Mouse (Mus musculus): Measurements from ENCODE around the gene Htr5a.

The Htr5a gene

GRCm38 (mm10) chr5:27841701-27842295 lies at the start of gene Htr5a:
Htr5a (plus strand) TSS chr5:27842149.
- in situ Hi-C loops (cut with MboI) = no loop called here

- in situ Hi-C loops (cut with MboI) = loop anchor here (10.0 to 25.0 kb wide), 2 partner anchors 273 to 1770 kb away; partner anchors contain the start of gene Ube3c
Measured at GRCm38 (mm10) chr5:27792173-27792470, 49.8 kb upstream of the Htr5a start.

- in situ Hi-C loops (cut with MboI) = loop anchor here (10.0 to 25.0 kb wide), 2 partner anchors 272 to 1770 kb away; partner anchors contain the start of gene Ube3c
Measured at GRCm38 (mm10) chr5:27792531-27793205, 49.3 kb upstream of the Htr5a start.

GRCm38 (mm10) chr5:27793923-27794322 lies 48.0 kb upstream of the Htr5a start:
- in situ Hi-C loops (cut with MboI) = loop anchor here (10.0 to 25.0 kb wide), 2 partner anchors 271 to 1768 kb away; partner anchors contain the start of gene Ube3c

GRCm38 (mm10) chr5:27814282-27814681 lies 27.7 kb upstream of the Htr5a start:
- in situ Hi-C loops (cut with MboI) = no loop called here

- in situ Hi-C loops (cut with MboI) = no loop called here
Measured at GRCm38 (mm10) chr5:27818840-27819672, 22.9 kb upstream of the Htr5a start.

- in situ Hi-C loops (cut with MboI) = no loop called here
Measured at GRCm38 (mm10) chr5:27821161-27821560, 20.8 kb upstream of the Htr5a start.

GRCm38 (mm10) chr5:27827971-27828370 lies 14.0 kb upstream of the Htr5a start:
- in situ Hi-C loops (cut with MboI) = no loop called here

GRCm38 (mm10) chr5:27835096-27835495 lies 6.9 kb upstream of the Htr5a start:
- in situ Hi-C loops (cut with MboI) = no loop called here

GRCm38 (mm10) chr5:27838061-27838460 lies 3.9 kb upstream of the Htr5a start:
- in situ Hi-C loops (cut with MboI) = no loop called here

- in situ Hi-C loops (cut with MboI) = no loop called here
Measured at GRCm38 (mm10) chr5:27842671-27843320, 847 bp downstream of the Htr5a start.

- in situ Hi-C loops (cut with MboI) = no loop called here
Measured at GRCm38 (mm10) chr5:27846979-27847378, 5.0 kb downstream of the Htr5a start.

GRCm38 (mm10) chr5:27854290-27854689 lies 12.3 kb downstream of the Htr5a start:
- in situ Hi-C loops (cut with MboI) = no loop called here

- in situ Hi-C loops (cut with MboI) = no loop called here
Measured at GRCm38 (mm10) chr5:27855726-27856125, 13.8 kb downstream of the Htr5a start.

- in situ Hi-C loops (cut with MboI) = no loop called here
Measured at GRCm38 (mm10) chr5:27873240-27874082, 31.5 kb downstream of the Htr5a start.

- in situ Hi-C loops (cut with MboI) = no loop called here
Measured at GRCm38 (mm10) chr5:27874211-27874610, 32.3 kb downstream of the Htr5a start.

- in situ Hi-C loops (cut with MboI) = no loop called here
Measured at GRCm38 (mm10) chr5:27875341-27876105, 33.6 kb downstream of the Htr5a start.

- in situ Hi-C loops (cut with MboI) = no loop called here
Measured at GRCm38 (mm10) chr5:27878356-27878755, 36.4 kb downstream of the Htr5a start.

GRCm38 (mm10) chr5:27879726-27880125 lies 37.8 kb downstream of the Htr5a start:
- in situ Hi-C loops (cut with MboI) = no loop called here

- in situ Hi-C loops (cut with MboI) = no loop called here
Measured at GRCm38 (mm10) chr5:27880329-27881036, 38.5 kb downstream of the Htr5a start.

All from mature B cell (primary cell).